Mouse (Mus musculus) left cerebral cortex, postnatal 4 days (tissue): ENCODE data around the gene Mvp. TPM values are rescaled to one million over a fixed set of nuclear protein-coding genes. Genes with fewer than 3 reads are reported as not detected.

ENCODE experiments used
- DNase-seq: peaks from one replicate; pipeline ENCODE4 v3.0.0-alpha.2; 2022
- intact Hi-C: fragments of 180-260 bp; cut with DNase I; formaldehyde crosslinking; loops from one replicate; pipeline ENCODE4 v1.15.1; 2025
- total RNA-seq, 2 experiments: library from RNA; stranded (reverse); gene quantifications; 2 replicates each; pipeline ENCODE4 v1.2.3; 2021

The Mvp gene
- total RNA-seq, 2 experiments from 2014 or later = 5.4 to 6.0 TPM

DNA sequence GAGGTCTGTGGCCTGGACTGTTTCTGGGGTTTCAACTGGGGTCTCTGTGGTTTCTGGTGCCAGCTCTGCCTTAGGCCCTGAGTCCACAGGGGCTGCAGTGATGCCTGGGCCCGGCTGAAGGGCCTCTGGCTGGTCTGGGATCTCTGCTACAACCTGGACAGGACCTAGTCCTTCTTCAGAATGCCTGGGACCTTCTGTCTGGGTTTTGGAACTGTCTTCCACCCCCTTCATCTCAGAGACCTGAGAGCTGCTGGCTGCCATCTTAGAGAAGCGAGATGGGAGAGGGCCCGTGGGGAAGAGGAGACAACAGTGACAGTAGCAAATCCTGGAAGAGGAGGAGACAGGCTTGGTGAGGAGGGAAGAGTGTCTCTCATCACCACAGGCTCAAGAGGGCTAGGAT is 5.6 kb upstream of the Mvp start:
- intact Hi-C loops = no loop called here
- DNase-seq = no peak

DNA sequence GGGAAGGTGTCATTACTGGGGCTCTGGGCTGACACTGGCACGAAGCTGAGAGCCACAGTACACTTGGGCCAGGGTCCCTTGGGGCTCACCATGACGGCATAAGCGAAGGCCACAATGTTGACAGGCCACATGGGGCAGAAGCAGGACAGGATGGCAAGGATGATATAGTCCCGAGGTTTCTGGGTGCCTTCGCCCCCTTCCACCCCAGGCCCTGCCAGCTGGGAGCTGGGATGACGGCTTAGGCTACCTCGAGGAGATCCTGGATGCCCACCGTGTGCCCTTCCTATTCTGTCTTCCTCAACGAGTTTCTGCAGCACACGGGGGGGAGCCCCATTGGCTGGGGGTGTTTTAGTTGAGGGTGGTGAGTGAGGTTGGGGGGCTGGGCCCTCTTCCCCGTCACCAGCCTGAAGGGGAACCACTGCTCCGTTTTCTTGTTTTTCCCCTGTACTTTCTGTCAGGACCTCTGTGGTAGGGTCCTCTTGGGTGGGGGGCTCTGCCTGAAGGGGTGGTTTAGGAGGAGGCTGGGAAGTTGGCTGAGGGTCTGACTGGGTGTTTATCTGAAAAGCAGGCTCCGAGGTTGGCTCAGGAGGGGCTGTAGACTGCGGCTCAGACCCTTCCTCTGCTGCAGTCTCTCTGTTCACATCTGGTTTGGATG is 5.0 kb upstream of the Mvp start:
- intact Hi-C loops = no loop called here
- no peak for DNase-seq

DNA sequence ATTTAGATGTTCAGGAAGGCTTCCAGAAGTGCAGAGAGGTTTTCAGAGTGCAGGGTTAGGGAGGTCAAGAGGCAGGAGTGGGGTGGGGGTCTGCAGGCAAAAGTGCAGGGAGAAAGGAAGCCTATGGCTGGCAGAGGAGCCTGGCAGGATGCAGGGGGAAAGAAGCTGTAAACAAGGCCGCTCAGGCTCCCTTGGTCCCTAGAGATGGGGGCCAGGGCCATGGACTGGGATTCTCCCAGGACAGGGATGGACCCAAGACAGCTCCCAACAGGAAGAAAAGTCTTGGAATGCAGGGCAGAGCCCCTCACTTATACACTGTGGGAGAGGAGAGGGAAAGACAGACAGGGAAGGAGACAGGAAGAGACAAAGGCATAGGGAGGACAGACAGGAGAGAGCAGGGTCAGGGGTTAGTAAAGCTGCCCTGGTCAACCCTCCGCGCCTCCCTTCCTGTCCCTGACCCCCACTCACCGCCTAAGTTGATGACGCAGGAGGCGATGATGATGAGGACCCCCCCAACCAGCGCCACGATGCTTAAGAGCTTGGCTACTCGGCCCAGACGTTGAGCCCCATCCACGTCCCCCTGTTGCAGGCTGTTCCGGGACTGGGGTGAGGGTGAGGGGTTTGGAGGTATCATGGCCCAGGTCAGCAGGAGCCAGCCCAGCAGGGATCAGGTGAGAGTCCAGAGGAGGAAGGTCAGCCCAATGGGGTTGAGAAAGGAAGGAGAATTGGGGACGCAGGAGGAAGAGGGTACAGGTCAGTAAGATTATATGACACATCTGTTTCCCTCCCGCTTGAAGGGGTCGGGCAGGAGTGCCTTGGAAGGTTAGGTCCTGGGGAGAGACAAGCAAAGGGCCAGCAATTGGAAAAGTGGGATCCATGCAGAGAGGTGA is 4.2 kb upstream of the Mvp start:
- DNase-seq = no peak
- intact Hi-C loops = no loop called here

- no peak for DNase-seq
- intact Hi-C loops = no loop called here
Measured at GRCm38 (mm10) chr7:127017950-127018345, 3.5 kb upstream of the Mvp start.

- DNase-seq = peak; percentile 99
- intact Hi-C loops = no loop called here
Measured at GRCm38 (mm10) chr7:127016971-127017949, 2.8 kb upstream of the Mvp start, which contains the start of gene Pagr1a. Gene Pagr1a, minus strand, starts transcription at chr7:127017352.

DNA sequence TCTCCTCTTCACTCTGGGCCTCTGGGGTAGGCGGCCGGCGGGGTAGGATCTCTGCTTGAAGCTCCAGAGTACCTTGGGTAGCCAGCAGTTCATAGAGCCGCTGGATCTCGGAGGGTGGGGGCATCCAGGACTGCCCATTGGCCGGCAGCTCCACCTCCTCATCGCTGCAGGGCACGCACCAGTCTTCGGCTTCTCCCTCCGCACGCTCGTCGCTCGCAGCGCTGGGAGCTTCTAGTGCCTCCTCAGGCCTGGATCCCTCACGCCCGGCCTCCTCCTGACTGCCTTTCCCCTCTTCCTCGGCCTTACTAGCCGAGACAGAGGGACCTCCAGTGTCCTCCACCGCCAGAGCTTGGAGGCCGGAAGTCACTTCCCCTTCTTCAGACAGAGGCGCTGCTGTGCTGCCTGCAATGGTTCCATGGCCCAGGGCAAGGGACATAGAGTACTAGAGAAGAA is 2.1 kb upstream of the Mvp start:
- intact Hi-C loops = no loop called here
- no peak for DNase-seq

GRCm38 (mm10) chr7:127016481-127016485 is 1.9 kb upstream of the Mvp start, which contains the start of gene Pagr1b:
Gene Pagr1b, minus strand, starts transcription at chr7:127016484.
- intact Hi-C loops = no loop called here
- DNase-seq = no peak

DNA sequence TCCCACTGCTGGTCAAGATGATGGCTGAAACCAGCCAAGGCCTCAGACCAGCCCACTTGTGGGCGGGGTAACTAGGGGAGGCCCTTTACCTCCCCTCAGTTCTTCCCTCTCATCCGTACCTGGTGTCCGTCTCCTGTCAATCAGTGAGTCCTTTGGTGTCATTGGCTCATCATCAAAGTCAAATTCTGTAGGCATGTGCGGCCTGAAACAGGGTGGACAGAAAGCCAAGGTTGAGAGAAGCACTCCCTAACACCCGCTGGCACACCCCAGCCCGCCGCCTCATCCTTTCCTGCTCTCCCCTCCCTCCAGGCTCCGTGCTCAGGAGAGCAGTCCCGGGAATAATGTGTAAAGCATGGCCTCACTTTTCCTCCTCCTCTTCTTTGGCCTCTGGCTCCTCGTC is 1.7 kb upstream of the Mvp start:
- DNase-seq = no peak
- intact Hi-C loops = no loop called here

DNA sequence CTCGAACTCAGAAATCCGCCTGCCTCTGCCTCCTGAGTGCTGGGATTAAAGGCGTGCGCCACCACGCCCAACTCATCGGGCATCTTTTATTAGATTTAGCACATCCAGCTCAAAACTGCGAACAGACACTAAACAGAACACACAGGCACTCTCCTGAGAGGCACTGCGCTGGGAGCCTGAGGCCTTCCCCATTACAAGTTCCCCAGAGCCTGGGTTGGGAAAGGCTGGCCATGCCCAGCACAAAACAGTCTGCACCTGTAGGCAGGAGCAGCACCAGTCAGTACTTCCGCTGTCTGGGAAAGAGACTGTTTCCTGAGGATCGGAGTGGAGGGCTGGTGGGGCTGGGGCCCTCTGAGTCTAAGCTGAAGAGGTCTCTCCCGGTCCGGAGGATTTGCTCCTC is 572 bp upstream of the Mvp start:
- intact Hi-C loops = no loop called here

DNA sequence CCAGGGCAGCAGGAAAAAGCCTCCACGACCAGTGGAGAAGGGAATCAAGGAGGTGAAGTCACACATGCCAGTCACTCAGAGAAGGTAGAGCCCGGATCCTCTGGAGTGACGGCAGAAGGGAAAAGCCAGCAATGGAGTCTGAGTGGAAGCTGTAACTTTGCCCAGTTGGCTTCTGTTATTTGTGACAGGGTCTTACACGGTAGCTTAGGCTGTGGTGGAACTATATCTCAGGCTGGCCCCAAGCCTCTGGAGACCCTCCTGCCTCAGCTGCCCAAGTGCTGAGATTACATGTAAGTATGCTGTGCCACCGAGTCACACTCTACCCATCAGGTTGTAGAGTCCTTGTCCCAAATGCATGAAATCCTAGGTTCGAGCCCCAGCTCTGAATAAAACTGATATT is 1.0 kb downstream of the Mvp start:
- intact Hi-C loops = no loop called here
- no peak for DNase-seq

More for the DNA sequence above, 572 bp upstream of the Mvp start:
- DNase-seq = no peak

- intact Hi-C loops = no loop called here
- DNase-seq = no peak
Measured at GRCm38 (mm10) chr7:127012845-127013244, 1.6 kb downstream of the Mvp start.

GRCm38 (mm10) chr7:127012374-127012773 is 2.0 kb downstream of the Mvp start:
- DNase-seq = no peak
- intact Hi-C loops = no loop called here

DNA sequence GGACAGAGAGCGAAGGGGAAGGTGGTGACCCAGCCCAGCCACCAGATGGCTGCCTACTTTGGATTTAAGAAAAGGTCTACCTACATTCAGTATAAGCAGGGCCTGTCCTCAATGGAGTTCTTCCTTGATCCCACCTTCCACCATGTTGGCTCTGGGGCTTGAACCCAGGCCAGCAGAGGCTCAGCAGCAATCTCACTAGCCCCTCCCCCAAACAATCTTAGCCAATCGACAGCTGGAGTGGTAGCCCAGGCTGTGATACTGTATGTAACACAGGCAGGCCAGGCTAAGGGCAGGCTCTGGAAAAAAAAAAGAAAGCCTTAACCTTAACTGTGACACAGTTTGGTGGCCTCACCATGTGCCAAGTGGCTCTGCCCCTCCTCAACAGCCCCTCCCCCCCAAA is 2.7 kb downstream of the Mvp start:
- intact Hi-C loops = no loop called here
- DNase-seq = no peak

DNA sequence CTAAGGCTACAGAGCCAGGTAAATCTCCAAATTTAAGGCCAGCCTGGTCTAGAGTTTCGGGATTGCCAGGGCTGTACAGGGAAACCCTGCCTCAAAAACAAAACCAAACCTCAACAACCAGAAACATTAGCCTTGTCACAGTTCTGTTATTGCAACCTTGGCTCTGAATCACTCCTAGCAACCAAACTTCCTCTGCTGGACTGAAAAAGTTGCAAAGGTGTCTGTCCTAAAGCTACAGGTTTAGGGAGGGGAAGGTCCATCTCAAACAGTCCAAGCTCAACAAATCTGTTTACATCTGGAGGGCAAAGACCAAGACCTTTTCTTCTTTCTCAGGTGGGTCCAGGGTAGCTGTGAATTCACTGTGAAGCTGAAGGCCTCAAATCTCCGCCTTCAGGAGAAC is 3.4 kb downstream of the Mvp start:
- intact Hi-C loops = no loop called here
- no peak for DNase-seq

DNA sequence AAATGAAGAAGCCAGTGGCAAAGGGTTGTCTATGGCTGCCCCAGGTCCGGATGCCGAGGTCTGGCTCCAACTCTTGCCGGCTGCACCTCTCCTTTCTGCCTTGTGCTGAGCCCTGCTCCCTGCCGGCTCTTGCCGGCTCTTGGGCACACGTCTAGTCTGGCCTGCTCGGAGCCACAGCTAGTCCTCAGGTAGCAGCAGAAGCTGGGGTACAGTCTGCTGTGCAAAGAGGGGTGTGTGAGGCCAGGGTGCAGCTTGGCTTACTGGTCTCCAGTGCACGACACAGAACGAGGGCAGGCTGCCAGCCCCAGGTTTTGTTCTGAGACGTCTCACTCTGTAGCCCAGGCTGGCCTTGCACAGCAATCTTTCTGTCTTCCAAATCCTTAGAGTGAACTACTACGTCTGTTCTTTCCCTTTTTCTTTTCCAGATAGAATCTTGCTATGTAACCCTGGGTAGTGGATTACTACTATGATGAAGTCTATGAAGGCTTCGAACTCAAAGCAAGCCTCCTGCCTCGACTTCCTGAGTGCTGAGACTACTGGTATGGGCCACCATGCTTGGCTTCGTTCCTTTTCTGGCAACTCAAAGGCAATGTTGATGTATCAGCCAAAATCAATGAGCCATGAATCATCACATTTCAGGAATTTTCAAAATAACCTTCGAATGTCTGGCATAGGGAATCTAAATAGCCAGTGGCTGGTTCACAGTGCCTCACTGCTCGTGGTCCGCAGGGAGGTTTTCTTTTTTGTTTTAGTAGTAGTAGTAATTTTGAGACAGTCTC is 4.9 kb downstream of the Mvp start:
- no peak for DNase-seq
- intact Hi-C loops = no loop called here

DNA sequence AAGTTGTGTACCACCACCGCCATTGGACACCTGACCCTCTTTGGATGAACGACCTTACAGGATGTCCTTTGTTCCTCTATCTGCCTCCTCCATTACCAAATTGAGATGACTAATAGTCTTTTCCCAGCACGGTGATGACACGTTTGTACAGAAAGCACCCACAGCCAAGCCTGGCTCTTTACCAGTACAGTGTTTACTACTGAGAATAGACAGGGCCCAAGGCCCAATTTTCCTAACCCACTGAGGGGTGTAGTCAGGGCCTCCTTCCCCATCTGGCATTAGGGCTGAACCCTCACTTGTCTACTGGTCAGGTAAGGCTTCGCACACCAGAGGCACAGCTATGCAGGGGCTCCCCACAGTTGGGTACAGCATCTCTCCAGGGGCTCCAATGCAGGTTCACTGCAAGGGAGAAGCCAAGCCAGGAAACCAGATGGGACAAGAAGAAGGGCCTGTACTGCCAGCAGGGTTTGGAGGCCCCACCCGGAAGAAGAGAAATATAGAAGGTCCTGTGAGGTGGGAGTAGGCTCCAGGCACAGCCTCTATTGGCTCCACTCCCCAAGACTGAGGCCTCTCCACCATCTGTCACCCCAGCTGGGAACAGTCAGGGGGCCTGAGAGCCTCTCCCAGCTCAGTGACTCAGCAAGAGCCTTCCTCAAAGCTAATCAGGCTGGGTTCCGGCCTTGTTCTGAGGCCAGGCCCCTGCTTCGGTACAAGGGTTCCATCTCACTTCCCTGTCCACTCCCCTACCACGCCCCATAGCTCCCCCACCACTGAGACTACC is 6.0 kb downstream of the Mvp start:
- peak; percentile 85 for DNase-seq
- intact Hi-C loops = no loop called here

GRCm38 (mm10) chr7:127007313-127008024 is 7.0 kb downstream of the Mvp start:
- DNase-seq = no peak
- intact Hi-C loops = no loop called here

DNA sequence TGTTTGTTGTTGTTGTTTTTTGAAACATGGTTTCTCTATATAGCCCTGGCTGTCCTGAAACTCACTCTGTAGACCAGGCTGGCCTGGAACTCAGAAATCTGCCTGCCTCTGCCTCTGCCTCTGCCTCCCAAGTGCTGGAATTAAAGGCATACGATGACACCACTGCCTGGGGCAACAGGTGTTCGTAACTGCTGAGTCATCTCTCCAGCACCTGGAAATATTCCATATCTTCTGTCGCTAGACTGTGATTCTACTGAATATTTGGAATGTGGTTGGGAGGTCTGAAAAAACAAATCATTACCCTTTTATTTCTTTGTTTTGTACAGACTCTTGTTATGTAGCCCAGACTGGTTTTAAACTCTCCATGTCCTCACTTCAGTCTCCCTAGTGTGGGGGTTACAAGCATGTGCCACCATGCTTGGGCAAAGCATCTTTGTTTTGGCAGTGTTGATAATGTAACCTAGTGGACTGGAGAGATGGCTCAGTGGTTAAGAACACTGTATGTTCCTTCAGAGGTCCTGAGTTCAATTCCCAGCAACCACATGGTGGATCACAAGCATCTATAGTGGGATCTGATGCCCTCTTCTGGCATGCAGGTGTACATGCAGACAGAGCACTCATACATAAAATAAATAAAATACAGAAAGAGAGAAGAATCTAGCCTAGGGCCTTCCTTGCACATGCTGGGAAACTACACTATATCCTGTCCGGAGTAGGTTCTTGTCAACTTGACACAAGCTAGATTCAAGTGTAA is 10.1 kb downstream of the Mvp start:
- no peak for DNase-seq
- intact Hi-C loops = no loop called here

DNA sequence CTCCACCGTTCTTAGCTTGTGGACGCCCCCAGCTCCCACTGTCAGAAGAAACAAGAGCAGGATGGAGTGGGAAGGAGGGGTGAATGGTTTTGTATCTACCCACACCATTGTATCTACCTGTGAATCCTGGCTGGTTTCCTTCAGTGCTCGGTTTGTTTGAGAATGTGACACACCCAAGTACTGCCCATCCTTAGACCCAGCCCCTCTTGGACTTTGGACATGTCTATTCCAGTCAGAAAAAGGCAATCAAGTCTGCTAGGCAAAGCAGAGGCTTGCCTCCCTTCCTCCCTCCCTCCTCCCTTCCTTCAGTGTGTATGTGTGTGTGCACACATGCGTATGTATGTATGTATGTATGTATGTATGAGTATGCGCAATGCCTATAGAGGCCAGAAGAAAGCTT is 10.8 kb downstream of the Mvp start:
- intact Hi-C loops = no loop called here
- DNase-seq = no peak
